Mouse (Mus musculus) heart, embryonic 11.5 days (tissue): Measurements from ENCODE around the gene Lactb. TPM values are rescaled to one million over a fixed set of nuclear protein-coding genes. Genes with fewer than 3 reads are reported as not detected.

Experiments
- ATAC-seq: fragments of 200-750 bp; cut with Nextera tagmentation; replicated peaks from 2 replicates; pipeline ENCODE4 v1.8.0; 2017; ENCODE audit warnings: moderate library complexity; ENCODE audit not compliant: insufficient number of reproducible peaks, low FRiP score, low TSS enrichment
- H3K27ac ChIP-seq: fragments of 300-500 bp; sonication (generic); 2 replicates; pipeline ENCODE4 v1.5.1; 2014; ENCODE audit warnings: mild to moderate bottlenecking, low read depth, low read length
- H3K27me3 ChIP-seq: fragments of 300-500 bp; sonication (generic); 2 replicates; pipeline ENCODE4 v1.6.1; 2014; ENCODE audit warnings: mild to moderate bottlenecking, low read length, mixed read lengths; ENCODE audit not compliant: control insufficient read depth, insufficient read depth
- H3K36me3 ChIP-seq: fragments of 300-500 bp; sonication (generic); 2 replicates; pipeline ENCODE4 v1.6.1; 2014; ENCODE audit warnings: mild to moderate bottlenecking, low read length, moderate library complexity, mixed read lengths; ENCODE audit not compliant: control insufficient read depth, insufficient read depth
- H3K4me1 ChIP-seq: fragments of 300-500 bp; sonication (generic); 2 replicates; pipeline ENCODE4 v1.6.1; 2014; ENCODE audit warnings: low read length; ENCODE audit not compliant: control insufficient read depth, insufficient read depth
- H3K4me2 ChIP-seq: fragments of 300-500 bp; sonication (generic); 2 replicates; pipeline ENCODE4 v1.6.1; 2014; ENCODE audit warnings: mild to moderate bottlenecking, moderate library complexity
- H3K4me3 ChIP-seq: fragments of 300-500 bp; sonication (generic); 2 replicates; pipeline ENCODE4 v1.5.1; 2014; ENCODE audit warnings: low read depth, low read length
- H3K9ac ChIP-seq: fragments of 300-500 bp; sonication (generic); 2 replicates; pipeline ENCODE4 v1.6.1; 2014; ENCODE audit warnings: mild to moderate bottlenecking, low read depth, low read length, moderate library complexity
- H3K9me3 ChIP-seq: fragments of 300-500 bp; sonication (generic); replicated peaks from 2 replicates; pipeline ENCODE4 v1.6.1; 2016; ENCODE audit warnings: low read length; ENCODE audit not compliant: control insufficient read depth
- WGBS: fragments of 180-500 bp; shearing (Covaris S2); extraction: QIAGEN DNeasy Blood & Tissue Kit; methylation state at CpG from one replicate; pipeline ENCODE4 v1.1.7; 2014; ENCODE audit not compliant: insufficient replicate concordance; 5-methylcytosine and 5-hydroxymethylcytosine counted together
- polyA plus RNA-seq: library from polyadenylated mRNA; unstranded; fragments of >200 nt; fragmentation: Nextera tagmentation; extraction: Ambion mirVana; gene quantifications from 2 replicates; pipeline ENCODE4 v1.2.1, GENCODE M21; 2014

Lactb gene
- polyA plus RNA-seq, 1 experiment from 2014 or later, result 12.2 TPM

- H3K9me3 ChIP-seq, result no peaks in the 10 kb centered on the region
- peaks cover 21% of the 10 kb centered on the region for H3K4me1 ChIP-seq
- no peaks in the 10 kb centered on the region for H3K27me3 ChIP-seq
- no peak overlapping the region for H3K9ac ChIP-seq
- ATAC-seq, result no peak
- no peaks in the 10 kb centered on the region for H3K36me3 ChIP-seq
- 22% methylated on average over 6 of the region's 6 CpGs for WGBS
- H3K27ac ChIP-seq, result peak overlapping the region; percentile 46; the same call in 1 of the 2 replicates
- no peak overlapping the region for H3K4me3 ChIP-seq
- no peak overlapping the region for H3K4me2 ChIP-seq
Observed at GRCm38 (mm10) chr9:66988888-66989414, 13.7 kb upstream of the Lactb start.

- no peaks in the 10 kb centered on the region for H3K27me3 ChIP-seq
- H3K4me1 ChIP-seq, result peaks cover 21% of the 10 kb centered on the region
- no peak for ATAC-seq
- WGBS, result 55% methylated on average over 11 of the region's 11 CpGs
- H3K9ac ChIP-seq, result no peak overlapping the region
- no peaks in the 10 kb centered on the region for H3K36me3 ChIP-seq
- no peak overlapping the region for H3K4me3 ChIP-seq
- peak overlapping the region; percentile 35; the same call in 1 of the 2 replicates for H3K27ac ChIP-seq
- no peaks in the 10 kb centered on the region for H3K9me3 ChIP-seq
- no peak overlapping the region for H3K4me2 ChIP-seq
Observed at GRCm38 (mm10) chr9:66988198-66988887, 13.1 kb upstream of the Lactb start.

- 71% methylated on average over 7 of the region's 7 CpGs for WGBS
Observed at GRCm38 (mm10) chr9:66985377-66985776, 10.1 kb upstream of the Lactb start.

GRCm38 (mm10) chr9:66982085-66982484 is 6.8 kb upstream of the Lactb start:
- H3K4me3 ChIP-seq, result no peak overlapping the region
- H3K27me3 ChIP-seq, result no peaks in the 10 kb centered on the region
- WGBS, result 77% methylated on average over 7 of the region's 7 CpGs
- no peaks in the 10 kb centered on the region for H3K4me1 ChIP-seq
- no peak overlapping the region for H3K27ac ChIP-seq
- no peaks in the 10 kb centered on the region for H3K9me3 ChIP-seq
- no peak overlapping the region for H3K9ac ChIP-seq
- H3K36me3 ChIP-seq, result no peaks in the 10 kb centered on the region
- no peak for ATAC-seq
- H3K4me2 ChIP-seq, result no peak overlapping the region

More at GRCm38 (mm10) chr9:66985377-66985776, 10.1 kb upstream of the Lactb start:
- no peak overlapping the region for H3K4me2 ChIP-seq
- no peak overlapping the region for H3K4me3 ChIP-seq
- peaks cover 13% of the 10 kb centered on the region for H3K4me1 ChIP-seq
- no peak for ATAC-seq
- no peaks in the 10 kb centered on the region for H3K9me3 ChIP-seq
- H3K27ac ChIP-seq, result no peak overlapping the region
- no peaks in the 10 kb centered on the region for H3K36me3 ChIP-seq
- no peaks in the 10 kb centered on the region for H3K27me3 ChIP-seq
- no peak overlapping the region for H3K9ac ChIP-seq

GRCm38 (mm10) chr9:66980458-66980857 is 5.2 kb upstream of the Lactb start:
- Histone ChIP-seq H3K4me3 (no peak overlapping the region), H3K27ac (no peak overlapping the region), H3K9ac (no peak overlapping the region), H3K27me3 (no peaks in the 10 kb centered on the region), H3K36me3 (no peaks in the 10 kb centered on the region), H3K4me2 (no peak overlapping the region), H3K9me3 (no peaks in the 10 kb centered on the region), H3K4me1 (no peaks in the 10 kb centered on the region)
- 7% methylated on average over 5 of the region's 5 CpGs for WGBS
- ATAC-seq, result no peak

GRCm38 (mm10) chr9:66978468-66978867 is 3.2 kb upstream of the Lactb start:
- ATAC-seq, result no peak
- Histone ChIP-seq H3K9me3 (no peaks in the 10 kb centered on the region), H3K4me1 (no peaks in the 10 kb centered on the region; the same call in 1 of the 2 replicates), H3K27me3 (no peaks in the 10 kb centered on the region), H3K4me2 (no peak overlapping the region), H3K36me3 (no peaks in the 10 kb centered on the region), H3K9ac (no peak overlapping the region), H3K4me3 (no peak overlapping the region), H3K27ac (no peak overlapping the region)
- 70% methylated on average over 1 of the region's 1 CpGs for WGBS

- no peaks in the 10 kb centered on the region; the same call in 1 of the 2 replicates for H3K4me1 ChIP-seq
Observed at GRCm38 (mm10) chr9:66977982-66978381, 2.7 kb upstream of the Lactb start.

GRCm38 (mm10) chr9:66977121-66977520 is 1.8 kb upstream of the Lactb start:
- no peak for ATAC-seq
- Histone ChIP-seq H3K9me3 (no peaks in the 10 kb centered on the region), H3K9ac (no peak overlapping the region), H3K4me2 (no peak overlapping the region), H3K4me1 (no peaks in the 10 kb centered on the region; the same call in 1 of the 2 replicates), H3K27me3 (no peaks in the 10 kb centered on the region), H3K27ac (no peak overlapping the region), H3K36me3 (no peaks in the 10 kb centered on the region), H3K4me3 (no peak overlapping the region)
- 63% methylated on average over 5 of the region's 5 CpGs for WGBS

More at GRCm38 (mm10) chr9:66977982-66978381, 2.7 kb upstream of the Lactb start:
- no peaks in the 10 kb centered on the region for H3K27me3 ChIP-seq
- no peak for ATAC-seq
- WGBS, result 80% methylated on average over 1 of the region's 1 CpGs
- H3K9me3 ChIP-seq, result no peaks in the 10 kb centered on the region
- H3K36me3 ChIP-seq, result no peaks in the 10 kb centered on the region
- H3K4me3 ChIP-seq, result no peak overlapping the region
- no peak overlapping the region for H3K4me2 ChIP-seq
- H3K27ac ChIP-seq, result no peak overlapping the region
- H3K9ac ChIP-seq, result no peak overlapping the region
